Mouse (Mus musculus) T-helper 2 cell (primary cell): ENCODE data around the gene Eef1g.

Source experiments
- in situ Hi-C: fragments of 300-600 bp; cut with MboI, MseI; formaldehyde crosslinking; loops from one replicate; pipeline ENCODE4 v1.15.1; 2025; ENCODE audit warnings: high pct_unique_total_duplicates

Gene Eef1g

DNA sequence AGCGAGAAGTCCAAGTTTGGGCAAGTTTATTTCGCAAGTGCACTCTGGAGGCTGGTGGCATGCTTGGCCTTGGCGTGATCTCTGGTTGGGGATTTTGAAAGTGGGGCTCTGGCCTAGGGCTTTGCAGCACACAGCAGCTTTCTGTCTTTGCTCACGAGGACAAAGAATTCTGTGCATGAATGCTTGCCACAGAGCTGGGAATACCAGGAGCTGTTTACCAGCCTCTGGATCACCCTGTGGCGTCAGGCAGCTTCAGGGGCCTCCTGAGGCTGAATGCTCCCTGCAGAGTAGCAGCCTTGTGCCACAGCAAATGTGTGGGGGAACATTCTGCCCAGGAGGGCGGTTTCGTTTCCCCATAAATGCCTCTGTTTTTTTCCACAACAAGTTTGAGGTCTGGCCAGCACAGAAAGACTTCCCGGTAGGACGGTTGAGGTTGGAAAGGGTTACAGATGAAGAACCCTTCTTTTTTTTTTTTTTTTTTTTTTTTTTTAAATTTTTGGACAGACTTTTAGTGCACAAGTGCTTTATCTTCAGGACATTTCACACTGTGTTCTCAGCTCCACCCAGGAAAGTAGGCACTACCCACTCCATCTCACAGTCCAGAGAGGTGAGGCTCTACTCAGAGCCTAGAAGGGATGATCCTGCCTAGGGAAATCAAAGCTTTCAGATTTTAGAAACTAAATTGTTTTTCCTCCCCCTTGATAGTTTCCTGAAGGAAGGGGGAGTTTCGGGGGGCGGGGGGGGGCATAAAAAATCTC is 56.4 kb downstream of the Eef1g start:
- in situ Hi-C loops = no loop called here

DNA sequence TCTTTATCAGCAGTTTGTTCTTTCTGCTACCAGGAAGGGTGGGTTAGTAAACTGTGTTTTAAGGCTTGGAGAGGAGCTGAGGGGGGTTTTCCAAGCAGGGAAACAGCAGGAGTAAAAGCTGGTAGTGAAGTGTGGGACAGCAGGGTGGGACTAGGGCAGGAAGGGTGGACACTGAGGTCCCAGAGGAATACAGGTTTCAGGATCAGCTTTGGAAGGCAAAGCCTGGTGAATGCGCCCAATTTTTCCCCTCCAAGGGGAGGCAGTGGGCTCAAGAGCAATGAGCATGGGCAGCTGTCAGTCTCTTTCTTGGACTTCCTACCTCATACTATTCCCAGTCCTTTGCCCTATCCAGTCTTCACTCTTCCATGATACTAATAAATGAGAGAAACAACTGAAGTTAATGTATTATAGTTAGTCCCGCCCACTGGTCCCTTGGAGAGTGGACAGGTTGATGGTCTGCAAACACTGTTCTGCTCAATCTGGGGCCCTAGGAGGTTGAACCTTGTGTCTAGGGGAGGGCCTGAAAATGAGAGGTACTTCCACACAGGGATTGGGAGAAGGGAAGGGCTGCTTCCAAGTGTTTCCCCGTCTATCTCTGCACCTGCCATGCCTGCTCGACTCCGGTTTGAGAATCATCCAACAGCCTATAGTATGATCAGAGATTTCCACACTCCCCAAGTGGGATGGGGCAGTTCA is 58.9 kb downstream of the Eef1g start:
- in situ Hi-C loops = no loop called here

DNA sequence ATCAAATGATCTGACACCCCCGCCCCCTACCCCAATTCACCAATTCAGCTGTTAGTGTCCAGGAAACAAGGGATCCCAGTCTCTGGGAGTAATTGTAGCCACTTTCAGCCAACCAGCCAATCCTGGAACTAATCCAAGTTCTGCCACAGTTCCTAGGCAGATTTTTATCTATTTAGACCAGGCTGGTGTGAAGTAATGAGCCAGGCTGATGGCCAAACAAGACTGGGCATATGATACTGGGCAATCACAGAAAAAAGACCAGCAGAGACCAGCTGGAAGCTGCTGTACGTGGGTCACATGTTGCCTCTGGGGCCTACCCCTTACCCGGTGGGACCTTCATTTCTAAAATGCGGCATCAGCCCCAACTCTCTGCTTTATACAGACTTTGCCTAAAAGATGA is 59.8 kb downstream of the Eef1g start:
- in situ Hi-C loops = no loop called here

DNA sequence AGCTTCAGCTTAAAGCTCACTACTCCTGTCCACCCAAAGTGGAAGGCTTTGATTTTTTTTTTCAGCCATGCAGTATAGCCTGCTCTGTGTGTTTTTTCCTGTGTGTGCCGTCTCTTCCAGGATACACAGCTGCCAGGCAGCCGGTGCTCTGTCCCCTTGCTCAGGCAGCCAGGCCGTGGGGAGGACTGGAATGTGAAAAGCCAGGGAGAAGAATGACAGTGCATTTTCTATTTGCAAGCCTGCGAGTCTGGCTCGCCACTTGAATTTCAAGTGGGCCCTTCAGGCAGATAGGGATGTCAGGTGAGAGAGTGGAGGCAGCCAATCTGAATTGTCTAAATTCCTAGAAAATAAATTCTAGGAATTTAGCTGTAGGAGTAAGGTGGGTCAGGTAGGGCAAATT is 61.0 kb downstream of the Eef1g start:
- in situ Hi-C loops = no loop called here
